Mouse (Mus musculus): ENCODE data around the gene Fcgr2b. TPM values are rescaled to one million over a fixed set of nuclear protein-coding genes. Genes with fewer than 3 reads are reported as not detected.
A peak's percentile ranks its signal among the peaks of the same experiment; 100 is the strongest.

Gene Fcgr2b
- total and polyA plus RNA-seq, 2 experiments = 34.9 to 68.7 TPM

- Histone ChIP-seq H3K27ac (replicated peaks; ENCODE audit: insufficient read depth, low read depth, low read length) (no peak overlapping the region; the same call in 1 of the 2 replicates), H3K9ac (ENCODE audit: low read depth, low read length) (0 out of 2 replicates have a peak overlapping the region, but pooled peaks have one; percentile 2), H3K4me3 (ENCODE audit: insufficient read depth, low read depth, low read length) (peak overlapping the region; percentile 8), H3K4me1 (ENCODE audit: control insufficient read depth, insufficient read depth, low read length) (no peaks in the 10 kb centered on the region), H3K79me2 (ENCODE audit: control insufficient read depth, insufficient read depth, low read length) (no peaks in the 10 kb centered on the region), H3K27me3 (ENCODE audit: control insufficient read depth, insufficient read depth, low read length) (no peaks in the 10 kb centered on the region), H3K36me3 (ENCODE audit: control insufficient read depth, insufficient read depth, low read length) (no peaks in the 10 kb centered on the region)
- 53% methylated on average over 21 of the region's 21 CpGs for WGBS
- TF ChIP-seq POLR2A (IDR thresholded peaks at IDR 0.05; ENCODE audit: extremely low read depth, insufficient read depth, low read length) (no peak), CTCF (IDR thresholded peaks at IDR 0.05; ENCODE audit: low read depth, low read length) (no peak)
- DNase-seq (ENCODE audit: extremely low read depth, low read depth, low spot score) = peak; percentile 41
These were observed 21.7 kb upstream of the Fcgr2b start for GRCm38 (mm10) chr1:170997756-170998655.

- Histone ChIP-seq H3K4me1 (ENCODE audit: control insufficient read depth, insufficient read depth, low read length) (no peaks in the 10 kb centered on the region), H3K27ac (replicated peaks; ENCODE audit: insufficient read depth, low read depth, low read length) (no peak overlapping the region), H3K4me3 (ENCODE audit: insufficient read depth, low read depth, low read length) (no peak overlapping the region), H3K79me2 (ENCODE audit: control insufficient read depth, insufficient read depth, low read length) (no peaks in the 10 kb centered on the region), H3K36me3 (ENCODE audit: control insufficient read depth, insufficient read depth, low read length) (no peaks in the 10 kb centered on the region), H3K9ac (ENCODE audit: low read depth, low read length) (no peak overlapping the region), H3K27me3 (ENCODE audit: control insufficient read depth, insufficient read depth, low read length) (no peaks in the 10 kb centered on the region)
- DNase-seq (ENCODE audit: extremely low read depth, low read depth, low spot score) = peak; percentile 55
- TF ChIP-seq CTCF (IDR thresholded peaks at IDR 0.05; ENCODE audit: low read depth, low read length) (peak; percentile 91), POLR2A (IDR thresholded peaks at IDR 0.05; ENCODE audit: extremely low read depth, insufficient read depth, low read length) (no peak)
- 26% methylated on average over 3 of the region's 3 CpGs for WGBS
These were observed 20.4 kb upstream of the Fcgr2b start for GRCm38 (mm10) chr1:170996753-170997152.

DNA sequence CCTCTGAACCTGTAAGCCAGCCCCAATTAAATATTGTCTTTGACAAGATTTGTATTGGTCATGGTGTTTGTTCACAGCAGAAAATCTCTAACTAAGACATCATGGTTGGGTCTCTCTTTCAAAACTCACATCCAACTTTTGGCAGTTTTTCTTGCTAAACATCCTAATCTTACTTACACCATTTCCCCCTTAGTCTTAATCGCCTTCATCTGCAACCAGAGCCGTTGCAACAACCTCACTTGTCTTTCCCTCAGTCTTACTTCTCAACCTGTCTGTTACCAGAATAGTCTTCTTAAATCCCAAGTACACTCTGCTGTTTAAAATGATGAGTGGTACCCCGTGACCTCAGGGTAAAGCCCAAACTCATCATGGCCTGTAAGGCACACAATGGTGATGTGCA lies 19.7 kb upstream of the Fcgr2b start:
- Histone ChIP-seq H3K79me2 (ENCODE audit: control insufficient read depth, insufficient read depth, low read length) (no peaks in the 10 kb centered on the region), H3K27me3 (ENCODE audit: control insufficient read depth, insufficient read depth, low read length) (no peaks in the 10 kb centered on the region), H3K4me3 (ENCODE audit: insufficient read depth, low read depth, low read length) (no peak overlapping the region), H3K4me1 (ENCODE audit: control insufficient read depth, insufficient read depth, low read length) (no peaks in the 10 kb centered on the region), H3K9ac (ENCODE audit: low read depth, low read length) (no peak overlapping the region), H3K36me3 (ENCODE audit: control insufficient read depth, insufficient read depth, low read length) (no peaks in the 10 kb centered on the region), H3K27ac (replicated peaks; ENCODE audit: insufficient read depth, low read depth, low read length) (no peak overlapping the region)
- 80% methylated on average over 3 of the region's 3 CpGs for WGBS
- no peak for DNase-seq (ENCODE audit: extremely low read depth, low read depth, low spot score)
- TF ChIP-seq POLR2A (IDR thresholded peaks at IDR 0.05; ENCODE audit: extremely low read depth, insufficient read depth, low read length) (no peak), CTCF (IDR thresholded peaks at IDR 0.05; ENCODE audit: low read depth, low read length) (no peak)

DNA sequence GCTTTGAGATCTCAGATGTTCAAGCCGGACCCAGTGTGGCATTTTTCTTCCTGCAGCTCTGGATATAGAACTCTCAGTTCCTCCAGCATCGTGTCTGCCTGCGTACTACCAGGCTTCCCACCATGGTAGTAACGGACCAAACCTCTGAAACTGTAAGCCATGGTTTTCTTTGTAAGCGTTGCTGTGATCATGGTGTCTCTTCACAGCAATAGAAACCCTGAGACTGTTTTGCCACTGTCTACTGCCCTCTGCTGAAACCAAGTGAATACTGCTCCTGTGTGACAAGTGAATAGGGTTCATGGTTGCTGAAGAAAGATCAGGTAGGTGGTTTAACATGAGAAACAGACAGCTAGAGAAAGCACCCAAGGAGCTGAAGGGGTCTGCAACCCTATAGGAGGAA lies 16.2 kb upstream of the Fcgr2b start:
- Histone ChIP-seq H3K4me1 (ENCODE audit: control insufficient read depth, insufficient read depth, low read length) (no peaks in the 10 kb centered on the region), H3K27me3 (ENCODE audit: control insufficient read depth, insufficient read depth, low read length) (no peaks in the 10 kb centered on the region)
- peak; percentile 47 for DNase-seq (ENCODE audit: extremely low read depth, low read depth, low spot score)

GRCm38 (mm10) chr1:170989656-170990055 lies 13.3 kb upstream of the Fcgr2b start:
- H3K79me2 ChIP-seq (ENCODE audit: control insufficient read depth, insufficient read depth, low read length) = no peaks in the 10 kb centered on the region
- no peaks in the 10 kb centered on the region for H3K4me1 ChIP-seq (ENCODE audit: control insufficient read depth, insufficient read depth, low read length)
- no peaks in the 10 kb centered on the region for H3K36me3 ChIP-seq (ENCODE audit: control insufficient read depth, insufficient read depth, low read length)
- H3K27me3 ChIP-seq (ENCODE audit: control insufficient read depth, insufficient read depth, low read length) = no peaks in the 10 kb centered on the region
- H3K4me3 ChIP-seq (ENCODE audit: insufficient read depth, low read depth, low read length) = no peak overlapping the region
- 77% methylated on average over 9 of the region's 9 CpGs for WGBS
- no peak overlapping the region for H3K9ac ChIP-seq (ENCODE audit: low read depth, low read length)
- H3K27ac ChIP-seq (replicated peaks; ENCODE audit: insufficient read depth, low read depth, low read length) = no peak overlapping the region
- TF ChIP-seq CTCF (IDR thresholded peaks at IDR 0.05; ENCODE audit: low read depth, low read length) (no peak), POLR2A (IDR thresholded peaks at IDR 0.05; ENCODE audit: extremely low read depth, insufficient read depth, low read length) (no peak)
- no peak for DNase-seq (ENCODE audit: extremely low read depth, low read depth, low spot score)

More for the DNA sequence above, 16.2 kb upstream of the Fcgr2b start:
- Histone ChIP-seq H3K79me2 (ENCODE audit: control insufficient read depth, insufficient read depth, low read length) (no peaks in the 10 kb centered on the region), H3K36me3 (ENCODE audit: control insufficient read depth, insufficient read depth, low read length) (no peaks in the 10 kb centered on the region), H3K9ac (ENCODE audit: low read depth, low read length) (no peak overlapping the region), H3K27ac (replicated peaks; ENCODE audit: insufficient read depth, low read depth, low read length) (no peak overlapping the region), H3K4me3 (ENCODE audit: insufficient read depth, low read depth, low read length) (no peak overlapping the region)
- 60% methylated on average over 5 of the region's 5 CpGs for WGBS
- TF ChIP-seq CTCF (IDR thresholded peaks at IDR 0.05; ENCODE audit: low read depth, low read length) = peak; percentile 65
- TF ChIP-seq POLR2A (IDR thresholded peaks at IDR 0.05; ENCODE audit: extremely low read depth, insufficient read depth, low read length) = no peak

DNA sequence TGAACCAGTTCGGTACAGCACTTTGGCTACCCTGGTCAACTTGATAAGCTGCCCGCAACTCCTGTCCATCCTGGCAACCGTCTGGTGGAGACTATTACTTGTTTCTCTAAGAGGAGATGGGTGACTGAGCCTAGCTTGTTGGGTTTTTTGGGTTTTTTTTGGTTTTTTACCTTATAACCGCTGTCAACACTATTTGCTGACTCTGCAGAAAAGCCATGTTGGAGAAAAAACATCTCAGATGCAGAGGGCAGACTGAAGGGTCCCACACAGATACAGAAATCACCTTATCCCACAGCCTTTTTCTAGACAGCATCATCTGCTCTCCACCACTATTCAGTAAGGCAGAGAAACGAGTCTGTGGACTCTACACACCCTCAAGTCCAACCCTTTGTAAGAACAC lies 9.5 kb upstream of the Fcgr2b start:
- Histone ChIP-seq H3K27me3 (ENCODE audit: control insufficient read depth, insufficient read depth, low read length) (no peaks in the 10 kb centered on the region), H3K79me2 (ENCODE audit: control insufficient read depth, insufficient read depth, low read length) (no peaks in the 10 kb centered on the region), H3K4me3 (ENCODE audit: insufficient read depth, low read depth, low read length) (no peak overlapping the region), H3K27ac (replicated peaks; ENCODE audit: insufficient read depth, low read depth, low read length) (no peak overlapping the region), H3K36me3 (ENCODE audit: control insufficient read depth, insufficient read depth, low read length) (no peaks in the 10 kb centered on the region), H3K9ac (ENCODE audit: low read depth, low read length) (no peak overlapping the region), H3K4me1 (ENCODE audit: control insufficient read depth, insufficient read depth, low read length) (no peaks in the 10 kb centered on the region)
- TF ChIP-seq POLR2A (IDR thresholded peaks at IDR 0.05; ENCODE audit: extremely low read depth, insufficient read depth, low read length) (no peak), CTCF (IDR thresholded peaks at IDR 0.05; ENCODE audit: low read depth, low read length) (no peak)
- WGBS = 85% methylated on average over 5 of the region's 5 CpGs
- DNase-seq (ENCODE audit: extremely low read depth, low read depth, low spot score) = no peak
